In the genomic region with DNA sequence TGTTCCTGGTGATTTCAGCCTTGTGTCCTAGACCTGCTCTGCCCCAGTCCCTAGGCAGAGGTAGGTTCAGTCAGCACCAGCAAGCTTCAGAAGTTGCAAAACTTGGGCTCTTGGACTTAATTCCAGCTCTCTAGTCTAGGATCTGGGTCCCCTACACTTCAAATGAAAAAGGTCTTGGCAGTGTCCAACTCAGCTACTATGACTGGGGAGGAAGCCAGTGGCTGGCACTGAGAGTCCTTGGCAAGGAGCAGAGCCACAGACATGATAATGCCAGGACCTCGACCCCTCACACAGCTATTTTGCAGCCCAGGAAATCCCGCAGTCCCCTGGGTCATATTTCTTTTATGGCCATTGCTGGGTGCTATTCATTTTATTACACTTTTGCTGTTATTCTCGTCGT, we compare ENCODE assay signal across 13 mouse cellular contexts.
A peak's percentile ranks its signal among the peaks of the same experiment; 100 is the strongest.
DNase-seq lines count a peak whose midpoint lies in the region; TF ChIP-seq lines count a peak whose summit lies in the region.
"Had no signal": no experiment of that assay in that cellular context is flagged by ENCODE, and none has a peak within 500 bp of the region (broad histone marks: within the 10 kb centered on the region; RNA-seq: fewer than 3 reads in every experiment).

No protein-coding gene starts in this region.

- H3K27ac ChIP-seq in layer of hippocampus, adult 2 months = no peak overlapping the region
- no peak overlapping the region for H3K27ac ChIP-seq in left cerebral cortex, adult 2 months

- intact Hi-C loops in left cerebral cortex, adult 2 months (cut with DNase I) = no loop called here

- no peaks in the 10 kb centered on the region for H3K4me1 ChIP-seq in lung, adult 2 months (ENCODE audit: control insufficient read depth, insufficient read depth, low read length)

- DNase-seq in layer of hippocampus, adult 2 months (ENCODE audit: low spot score in 2 of 2) = peak; percentile 26 to 60
- no peak for DNase-seq in layer of hippocampus, adult 9-10 months (ENCODE audit: low spot score)
- peak; percentile 72 for DNase-seq in adipocyte (ENCODE audit: low spot score)
- peak; percentile 31 for DNase-seq in adrenal gland, adult 8-10 months
- peak; percentile 89 to 92 for DNase-seq in cerebellum, postnatal 10 days
- no peak for DNase-seq in left cerebral cortex, adult 2 months (ENCODE audit: extremely low spot score in 1 of 2, low spot score in 2 of 2)
- no peak for DNase-seq in lung, adult 2 months
- DNase-seq in embryo, embryonic 11 days = no peak
- DNase-seq: kidney, adult 18-20 months; lung, adult 18-20 months; thymus, postnatal 4 days had no signal

- no peak for TF ChIP-seq CTCF in layer of hippocampus, adult 2 months (conservative IDR thresholded peaks at IDR 0.05)
- no peak for TF ChIP-seq CTCF in left cerebral cortex, adult 2 months (IDR thresholded peaks at IDR 0.05)
- no peak for TF ChIP-seq CTCF in lung, adult 2 months (IDR thresholded peaks at IDR 0.05; ENCODE audit: insufficient read depth, low read length)

- no peak for TF ChIP-seq POLR2A in lung, adult 2 months (IDR thresholded peaks at IDR 0.05; ENCODE audit: borderline replicate concordance, extremely low read depth, low read depth, low read length)

- WGBS in lung, adult 2 months = 81% methylated on average over 4 of the region's 4 CpGs

- H3K4me3 ChIP-seq in layer of hippocampus, adult 2 months = no peak overlapping the region; the same call in 1 of the 2 replicates
- no peak overlapping the region for H3K4me3 ChIP-seq in left cerebral cortex, adult 2 months
- H3K4me3 ChIP-seq in lung, adult 2 months (replicated peaks; ENCODE audit: extremely low read depth, low read depth, low read length) = no peak overlapping the region
- H3K4me3 ChIP-seq: erythroblast, embryonic 14.5 days; hindbrain, embryonic 13.5 days had no signal

Comparison
In these comparisons a context has a peak if more than half of its experiments do, and no peak if none do; other contexts are left out.
1. DNase-seq: peak in layer of hippocampus, adult 2 months (2 of 2), adipocyte (single experiment), adrenal gland, adult 8-10 months (single experiment) and cerebellum, postnatal 10 days (2 of 2); none in layer of hippocampus, adult 9-10 months (single experiment), left cerebral cortex, adult 2 months (0 of 2), lung, adult 2 months (single experiment) and embryo, embryonic 11 days (single experiment).